Mouse (Mus musculus): ENCODE measurements around the gene Abcf3. TPM values are rescaled to one million over a fixed set of nuclear protein-coding genes. Genes with fewer than 3 reads are reported as not detected.

The Abcf3 gene
- polyA plus RNA-seq, 1 experiment from 2014 or later, result 84.6 TPM

DNA sequence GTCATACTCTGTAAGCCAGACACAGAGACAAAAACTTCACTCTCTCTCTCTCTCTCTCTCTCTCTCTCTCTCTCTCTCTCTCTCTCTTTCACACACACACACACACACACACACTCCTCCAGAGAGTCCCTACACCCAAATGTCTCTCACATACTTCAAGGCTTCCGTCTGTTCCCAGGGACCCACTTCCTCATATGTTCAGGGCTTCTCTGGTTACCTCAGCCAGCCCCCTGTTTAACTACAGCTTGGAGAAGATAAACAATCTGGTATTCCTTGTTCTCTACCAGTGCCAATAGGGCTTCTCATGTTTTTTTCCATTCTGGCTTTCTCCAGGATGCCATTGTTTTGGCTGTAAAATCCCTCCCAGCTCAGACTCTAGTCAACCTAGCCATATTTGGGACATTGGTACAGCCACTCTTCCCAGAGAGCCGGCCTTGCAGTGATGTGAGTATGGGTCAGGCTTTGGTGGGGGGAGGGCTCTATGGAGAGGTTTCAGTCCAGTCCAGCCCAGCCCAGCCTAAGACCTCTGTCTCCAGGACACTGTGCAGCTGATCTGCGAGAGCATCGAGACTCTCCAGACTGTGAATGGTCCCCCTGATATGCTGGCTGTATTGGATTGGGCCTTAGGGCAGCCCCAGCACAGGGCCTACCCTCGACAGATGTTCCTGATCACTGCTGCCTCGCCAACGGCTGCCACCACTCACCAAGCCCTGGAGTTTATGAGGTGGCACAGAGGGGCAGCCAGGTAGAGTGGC is 48.5 kb downstream of the Abcf3 start:
- Histone ChIP-seq H3K9me3 (ENCODE audit: control insufficient read depth, low read length) (no peaks in the 10 kb centered on the region), H3K36me3 (ENCODE audit: control insufficient read depth, insufficient read depth) (no peaks in the 10 kb centered on the region), H3K4me2 (ENCODE audit: low read length) (no peak overlapping the region), H3K27me3 (replicated peaks; ENCODE audit: control insufficient read depth, insufficient read depth, low read length) (peaks cover 8% of the 10 kb centered on the region), H3K4me1 (replicated peaks; ENCODE audit: control insufficient read depth, insufficient read depth, low read length) (no peaks in the 10 kb centered on the region), H3K9ac (replicated peaks; ENCODE audit: low read depth, low read length) (no peak overlapping the region), H3K27ac (ENCODE audit: low read length) (no peak overlapping the region), H3K4me3 (replicated peaks; ENCODE audit: low read length) (no peak overlapping the region)
- 75% methylated on average over 7 of the region's 7 CpGs for WGBS
- ATAC-seq, result no peak

DNA sequence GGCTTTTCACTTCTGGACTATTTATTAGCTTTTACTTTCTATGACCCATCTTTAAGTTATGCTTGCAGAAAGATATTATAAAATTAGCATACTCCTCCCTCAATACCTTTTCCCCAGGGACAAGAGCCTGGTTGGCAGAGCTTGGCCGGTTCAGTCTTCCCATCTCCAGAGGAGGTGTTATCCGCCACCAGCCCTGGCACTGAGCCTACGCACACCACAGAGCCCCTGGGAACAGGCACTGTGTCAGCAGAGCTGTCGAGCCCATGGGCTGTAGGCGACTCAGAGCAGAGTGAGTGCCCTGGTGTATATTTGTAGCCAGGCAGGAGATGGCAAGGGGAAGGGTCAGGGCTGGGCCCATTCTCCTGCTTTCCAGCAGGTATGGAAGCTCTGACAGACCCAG is 52.1 kb downstream of the Abcf3 start:
- Histone ChIP-seq H3K4me2 (ENCODE audit: low read length) (no peak overlapping the region), H3K9ac (replicated peaks; ENCODE audit: low read depth, low read length) (no peak overlapping the region), H3K36me3 (ENCODE audit: control insufficient read depth, insufficient read depth) (no peaks in the 10 kb centered on the region), H3K4me3 (replicated peaks; ENCODE audit: low read length) (no peak overlapping the region), H3K27me3 (replicated peaks; ENCODE audit: control insufficient read depth, insufficient read depth, low read length) (no peaks in the 10 kb centered on the region), H3K9me3 (ENCODE audit: control insufficient read depth, low read length) (no peaks in the 10 kb centered on the region), H3K4me1 (replicated peaks; ENCODE audit: control insufficient read depth, insufficient read depth, low read length) (no peaks in the 10 kb centered on the region), H3K27ac (ENCODE audit: low read length) (no peak overlapping the region)
- ATAC-seq, result no peak
- whole genome bisulfite sequencing, result 67% methylated on average over 5 of the region's 5 CpGs

DNA sequence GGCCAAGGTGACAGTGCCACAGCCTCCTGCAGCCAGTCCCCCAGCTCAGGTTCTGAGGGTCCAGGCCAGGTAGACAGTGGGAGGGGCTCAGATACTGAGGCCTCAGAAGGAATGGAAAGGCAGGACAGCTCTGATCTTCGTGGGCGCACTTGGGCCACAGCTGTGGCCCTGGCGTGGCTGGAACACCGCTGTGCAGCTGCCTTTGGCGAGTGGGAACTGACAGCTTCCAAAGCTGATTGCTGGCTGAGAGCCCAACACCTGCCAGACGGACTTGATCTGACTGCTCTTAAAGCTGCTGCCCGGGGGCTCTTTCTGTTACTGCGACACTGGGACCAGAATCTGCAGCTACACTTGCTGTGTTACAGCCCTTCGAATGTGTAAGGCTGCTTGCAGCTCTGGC is 56.3 kb downstream of the Abcf3 start:
- Histone ChIP-seq H3K27me3 (replicated peaks; ENCODE audit: control insufficient read depth, insufficient read depth, low read length) (no peaks in the 10 kb centered on the region), H3K4me3 (replicated peaks; ENCODE audit: low read length) (no peak overlapping the region), H3K9ac (replicated peaks; ENCODE audit: low read depth, low read length) (no peak overlapping the region), H3K4me1 (replicated peaks; ENCODE audit: control insufficient read depth, insufficient read depth, low read length) (peaks cover 5% of the 10 kb centered on the region), H3K4me2 (ENCODE audit: low read length) (no peak overlapping the region), H3K9me3 (ENCODE audit: control insufficient read depth, low read length) (no peaks in the 10 kb centered on the region), H3K36me3 (ENCODE audit: control insufficient read depth, insufficient read depth) (peaks cover 11% of the 10 kb centered on the region; the same call in 1 of the 2 replicates), H3K27ac (ENCODE audit: low read length) (no peak overlapping the region)
- ATAC-seq, result peak; percentile 32; the same call in 1 of the 2 replicates
- WGBS, result 41% methylated on average over 9 of the region's 9 CpGs

DNA sequence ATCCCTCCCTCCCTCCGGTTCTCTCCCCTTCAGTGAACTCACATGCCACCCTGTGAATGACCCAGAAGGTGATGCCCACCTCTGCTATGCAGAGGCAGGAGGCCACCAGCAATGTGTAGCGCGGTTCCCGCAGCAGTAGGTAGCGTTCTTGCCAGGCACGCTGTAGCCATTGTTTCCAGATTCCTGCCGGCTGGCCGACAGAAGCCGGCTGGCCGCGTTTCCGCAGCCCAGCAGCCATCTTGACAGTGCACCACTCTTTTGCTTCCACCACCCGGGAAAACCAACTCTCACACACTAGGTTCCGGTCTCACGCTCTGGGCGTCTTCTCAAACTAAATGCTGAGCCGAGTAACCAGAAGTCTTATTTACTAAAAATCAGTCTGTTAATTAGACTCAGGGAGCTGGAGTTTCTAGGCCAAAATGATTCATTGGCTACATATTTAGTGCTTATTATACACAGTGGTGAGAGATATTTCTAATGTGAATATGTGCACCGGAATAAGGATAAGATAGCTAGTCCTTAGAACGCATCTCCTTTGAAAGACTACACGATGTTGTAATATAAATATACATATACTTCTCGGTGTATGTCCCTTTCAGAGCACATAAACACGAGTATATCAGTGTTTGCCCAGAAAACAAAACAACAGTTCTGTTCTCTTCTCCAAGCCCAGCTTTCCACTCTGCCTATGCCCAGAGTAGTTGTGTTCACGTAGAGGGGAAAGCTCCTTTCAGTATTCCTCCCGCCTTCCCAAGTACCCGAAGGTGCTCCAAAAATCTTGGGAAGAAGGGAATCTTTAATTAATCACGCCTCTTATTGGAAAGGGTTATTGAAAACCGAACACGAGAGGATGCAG is 62.4 kb downstream of the Abcf3 start:
- H3K9ac ChIP-seq (replicated peaks; ENCODE audit: low read depth, low read length), result peak overlapping the region; percentile 71
- H3K4me1 ChIP-seq (replicated peaks; ENCODE audit: control insufficient read depth, insufficient read depth, low read length), result peaks cover 17% of the 10 kb centered on the region
- H3K4me2 ChIP-seq (ENCODE audit: low read length), result peak overlapping the region; percentile 99
- peak overlapping the region; percentile 69 for H3K27ac ChIP-seq (ENCODE audit: low read length)
- peak; percentile 75 for ATAC-seq
- under 1% methylated on average over 28 of the region's 28 CpGs for WGBS
- H3K27me3 ChIP-seq (replicated peaks; ENCODE audit: control insufficient read depth, insufficient read depth, low read length), result no peaks in the 10 kb centered on the region
- peak overlapping the region; percentile 54 for H3K4me3 ChIP-seq (replicated peaks; ENCODE audit: low read length)
- peaks cover 10% of the 10 kb centered on the region; the same call in 1 of the 2 replicates for H3K36me3 ChIP-seq (ENCODE audit: control insufficient read depth, insufficient read depth)
- no peaks in the 10 kb centered on the region for H3K9me3 ChIP-seq (ENCODE audit: control insufficient read depth, low read length)

MicroRNAs encoded within 50 kb of the gene (microRNA counts, 519-probe panel; counts per million panel counts)
- 2,263 counts per million, percentile 50 among the panel's probes with 10 or more counts for microRNA mmu-miR-1224

Small RNAs within 50 kb of the gene (microRNA-seq; reads per million reads assigned to microRNA genes)
- 12.7 reads per million, percentile 31 among the genes with 10 or more reads in this experiment for gene Mir1224

Other genes starting within 250 kb of the Abcf3 start
- 82.3 and 86.6 TPM in 2 replicates for gene Parl, start 246.2 kb upstream of the Abcf3 start, polyA plus RNA-seq (2015; fragmentation: Nextera tagmentation; extraction: Ambion mirVana)
- gene Cyp2ab1, start 223.2 kb upstream of the Abcf3 start, polyA plus RNA-seq (2015; fragmentation: Nextera tagmentation; extraction: Ambion mirVana), result not detected in 2 replicates
- gene Abcc5, start 122.2 kb upstream of the Abcf3 start, polyA plus RNA-seq (2015; fragmentation: Nextera tagmentation; extraction: Ambion mirVana), result 164 and 185 TPM in 2 replicates
- 104 and 107 TPM in 2 replicates for gene Eif2b5, start 49.8 kb upstream of the Abcf3 start, polyA plus RNA-seq (2015; fragmentation: Nextera tagmentation; extraction: Ambion mirVana)
- 30.6 and 37.0 TPM in 2 replicates for gene Dvl3, start 31.6 kb upstream of the Abcf3 start, polyA plus RNA-seq (2015; fragmentation: Nextera tagmentation; extraction: Ambion mirVana)
- 1,152 and 1,198 TPM in 2 replicates for gene Ap2m1, start 13.1 kb upstream of the Abcf3 start, polyA plus RNA-seq (2015; fragmentation: Nextera tagmentation; extraction: Ambion mirVana)
- gene Vwa5b2, start 40.9 kb downstream of the Abcf3 start, polyA plus RNA-seq (2015; fragmentation: Nextera tagmentation; extraction: Ambion mirVana), result 5.4 and 7.3 TPM in 2 replicates
- gene Eef1akmt4, start 63.0 kb downstream of the Abcf3 start, polyA plus RNA-seq (2015; fragmentation: Nextera tagmentation; extraction: Ambion mirVana), result 15.4 and 16.4 TPM in 2 replicates
- not detected in 2 replicates for gene Gm49333, start 63.0 kb downstream of the Abcf3 start, polyA plus RNA-seq (2015; fragmentation: Nextera tagmentation; extraction: Ambion mirVana)
- 30.9 and 34.0 TPM in 2 replicates for gene Alg3, start 63.2 kb downstream of the Abcf3 start, polyA plus RNA-seq (2015; fragmentation: Nextera tagmentation; extraction: Ambion mirVana)
- 18.8 and 22.5 TPM in 2 replicates for gene Camk2n2, start 72.7 kb downstream of the Abcf3 start, polyA plus RNA-seq (2015; fragmentation: Nextera tagmentation; extraction: Ambion mirVana)
- 12.4 and 17.0 TPM in 2 replicates for gene Ece2, start 81.3 kb downstream of the Abcf3 start, polyA plus RNA-seq (2015; fragmentation: Nextera tagmentation; extraction: Ambion mirVana)
- gene Psmd2, start 103.1 kb downstream of the Abcf3 start, polyA plus RNA-seq (2015; fragmentation: Nextera tagmentation; extraction: Ambion mirVana), result 401 and 408 TPM in 2 replicates
- 131 and 142 TPM in 2 replicates for gene Eif4g1, start 119.7 kb downstream of the Abcf3 start, polyA plus RNA-seq (2015; fragmentation: Nextera tagmentation; extraction: Ambion mirVana)
- gene Fam131a, start 144.7 kb downstream of the Abcf3 start, polyA plus RNA-seq (2015; fragmentation: Nextera tagmentation; extraction: Ambion mirVana), result 57.4 and 65.3 TPM in 2 replicates
- gene Polr2h, start 169.1 kb downstream of the Abcf3 start, polyA plus RNA-seq (2015; fragmentation: Nextera tagmentation; extraction: Ambion mirVana), result 84.5 and 94.4 TPM in 2 replicates
- gene Clcn2, start 169.2 kb downstream of the Abcf3 start, polyA plus RNA-seq (2015; fragmentation: Nextera tagmentation; extraction: Ambion mirVana), result 15.9 and 20.8 TPM in 2 replicates
- 4.2 and 4.4 TPM in 2 replicates for gene Chrd, start 184.6 kb downstream of the Abcf3 start, polyA plus RNA-seq (2015; fragmentation: Nextera tagmentation; extraction: Ambion mirVana)
- gene Thpo, start 185.9 kb downstream of the Abcf3 start, polyA plus RNA-seq (2015; fragmentation: Nextera tagmentation; extraction: Ambion mirVana), result 0.83 and 1.5 TPM in 2 replicates

All from forebrain, embryonic 16.5 days (tissue).